In genomic region chr3:65316738-65317137, GRCm38 (mm10) we compare ENCODE assay signal across 24 mouse cellular contexts.
DNase-seq lines count a peak whose midpoint lies in the region; ATAC-seq and TF ChIP-seq lines count a peak whose summit lies in the region.
"Had no signal": no experiment of that assay in that cellular context is flagged by ENCODE, and none has a peak within 500 bp of the region (broad histone marks: within the 10 kb centered on the region; RNA-seq: fewer than 3 reads in every experiment).

No protein-coding gene starts in this region.

- H3K9me3 ChIP-seq in hindbrain, postnatal 0 days (ENCODE audit: low read length): no peaks in the 10 kb centered on the region
- no peaks in the 10 kb centered on the region for H3K9me3 ChIP-seq in hindbrain, embryonic 16.5 days (ENCODE audit: control insufficient read depth, low read length)
- no peaks in the 10 kb centered on the region for H3K9me3 ChIP-seq in midbrain, postnatal 0 days (ENCODE audit: low read length)
- no peaks in the 10 kb centered on the region for H3K9me3 ChIP-seq in midbrain, embryonic 16.5 days (replicated peaks; ENCODE audit: control insufficient read depth, low read length, poor library complexity, severe bottlenecking)
- H3K9me3 ChIP-seq in lung, postnatal 0 days (ENCODE audit: low read length): no peaks in the 10 kb centered on the region
- H3K9me3 ChIP-seq: embryonic facial prominence, embryonic 12.5 days; embryonic facial prominence, embryonic 15.5 days; forebrain, embryonic 15.5 days; G1E; hindbrain, embryonic 12.5 days; hindbrain, embryonic 15.5 days had no signal

- H3K27ac ChIP-seq in hindbrain, postnatal 0 days: no peak overlapping the region
- H3K27ac ChIP-seq in hindbrain, embryonic 16.5 days (ENCODE audit: low read depth, low read length): no peak overlapping the region
- no peak overlapping the region for H3K27ac ChIP-seq in midbrain, postnatal 0 days (ENCODE audit: low read depth, low read length)
- no peak overlapping the region for H3K27ac ChIP-seq in midbrain, embryonic 16.5 days (ENCODE audit: low read length)
- H3K27ac ChIP-seq in lung, postnatal 0 days (ENCODE audit: low read length): no peak overlapping the region
- H3K27ac ChIP-seq: embryonic facial prominence, embryonic 12.5 days; embryonic facial prominence, embryonic 15.5 days; forebrain, embryonic 15.5 days; hindbrain, embryonic 12.5 days; hindbrain, embryonic 15.5 days had no signal

- DNase-seq in hindbrain, postnatal 0 days (ENCODE audit: low spot score): no peak
- DNase-seq in midbrain, postnatal 0 days (ENCODE audit: low spot score): no peak
- DNase-seq in NIH3T3 (ENCODE audit: low read depth): peak; percentile 59
- DNase-seq in brain, adult 2 months (ENCODE audit: low read depth, low spot score): peak; percentile 27
- no peak for DNase-seq in lung, postnatal 0 days (ENCODE audit: low spot score)
- DNase-seq in left cerebral cortex, adult 18-20 months (ENCODE audit: low spot score in 2 of 2): no peak
- DNase-seq: adrenal gland, adult 2 months; adrenal gland, postnatal 14 days; cerebellum, adult 11-12 months; cerebellum, adult 9-10 months; cerebellum, postnatal 25 days; gastrocnemius, postnatal 10 days; heart, adult 11 months had no signal

- ATAC-seq in hindbrain, postnatal 0 days: no peak
- ATAC-seq in hindbrain, embryonic 16.5 days: no peak
- ATAC-seq in midbrain, postnatal 0 days (ENCODE audit: low FRiP score): no peak
- no peak for ATAC-seq in midbrain, embryonic 16.5 days
- no peak for ATAC-seq in lung, postnatal 0 days
- ATAC-seq: forebrain, embryonic 15.5 days; inflammation-experienced regulatory T-cells, adult 6 months; intestine, embryonic 16.5 days had no signal

- H3K9ac ChIP-seq in hindbrain, postnatal 0 days (replicated peaks; ENCODE audit: low read length): no peak overlapping the region
- H3K9ac ChIP-seq in hindbrain, embryonic 16.5 days (ENCODE audit: low read depth, low read length): no peak overlapping the region
- H3K9ac ChIP-seq in midbrain, postnatal 0 days (replicated peaks; ENCODE audit: low read length, poor library complexity, severe bottlenecking): no peak overlapping the region
- no peak overlapping the region for H3K9ac ChIP-seq in midbrain, embryonic 16.5 days (ENCODE audit: low read depth, low read length)
- no peak overlapping the region for H3K9ac ChIP-seq in lung, postnatal 0 days (replicated peaks; ENCODE audit: low read depth)
- H3K9ac ChIP-seq: embryonic facial prominence, embryonic 12.5 days; embryonic facial prominence, embryonic 15.5 days; forebrain, embryonic 15.5 days; hindbrain, embryonic 12.5 days; hindbrain, embryonic 15.5 days had no signal

- H3K36me3 ChIP-seq in hindbrain, postnatal 0 days (ENCODE audit: insufficient read depth, low read length): no peaks in the 10 kb centered on the region
- H3K36me3 ChIP-seq in hindbrain, embryonic 16.5 days (ENCODE audit: control insufficient read depth, insufficient read depth, low read length): no peaks in the 10 kb centered on the region
- H3K36me3 ChIP-seq in midbrain, postnatal 0 days (ENCODE audit: insufficient read depth, low read length): no peaks in the 10 kb centered on the region
- H3K36me3 ChIP-seq in midbrain, embryonic 16.5 days (ENCODE audit: control insufficient read depth, insufficient read depth, low read length): no peaks in the 10 kb centered on the region
- H3K36me3 ChIP-seq in lung, postnatal 0 days (ENCODE audit: insufficient read depth, low read length): no peaks in the 10 kb centered on the region
- H3K36me3 ChIP-seq: embryonic facial prominence, embryonic 12.5 days; embryonic facial prominence, embryonic 15.5 days; forebrain, embryonic 15.5 days; G1E; hindbrain, embryonic 12.5 days; hindbrain, embryonic 15.5 days had no signal

- TF ChIP-seq EP300 in lung, postnatal 0 days (IDR thresholded peaks at IDR 0.05): no peak

- H3K4me1 ChIP-seq in hindbrain, postnatal 0 days (ENCODE audit: insufficient read depth, low read length): no peaks in the 10 kb centered on the region
- H3K4me1 ChIP-seq in hindbrain, embryonic 16.5 days (ENCODE audit: control insufficient read depth, insufficient read depth, low read depth, low read length): no peaks in the 10 kb centered on the region
- H3K4me1 ChIP-seq in midbrain, postnatal 0 days (ENCODE audit: insufficient read depth, low read length): no peaks in the 10 kb centered on the region
- H3K4me1 ChIP-seq in midbrain, embryonic 16.5 days (ENCODE audit: control insufficient read depth, insufficient read depth, low read length): no peaks in the 10 kb centered on the region
- H3K4me1 ChIP-seq in lung, postnatal 0 days (ENCODE audit: insufficient read depth, low read depth, low read length): no peaks in the 10 kb centered on the region
- H3K4me1 ChIP-seq: embryonic facial prominence, embryonic 12.5 days; embryonic facial prominence, embryonic 15.5 days; hindbrain, embryonic 12.5 days; hindbrain, embryonic 15.5 days had no signal

- H3K27me3 ChIP-seq in hindbrain, postnatal 0 days (ENCODE audit: insufficient read depth, low read length): no peaks in the 10 kb centered on the region
- no peaks in the 10 kb centered on the region for H3K27me3 ChIP-seq in hindbrain, embryonic 16.5 days (replicated peaks; ENCODE audit: control insufficient read depth, insufficient read depth, low read length)
- H3K27me3 ChIP-seq in midbrain, postnatal 0 days (ENCODE audit: insufficient read depth, low read length): no peaks in the 10 kb centered on the region
- no peaks in the 10 kb centered on the region for H3K27me3 ChIP-seq in midbrain, embryonic 16.5 days (ENCODE audit: control insufficient read depth, insufficient read depth, low read depth, low read length)
- H3K27me3 ChIP-seq in lung, postnatal 0 days (replicated peaks; ENCODE audit: insufficient read depth, low read length): no peaks in the 10 kb centered on the region
- H3K27me3 ChIP-seq: embryonic facial prominence, embryonic 12.5 days; embryonic facial prominence, embryonic 15.5 days; forebrain, embryonic 15.5 days; hindbrain, embryonic 12.5 days; hindbrain, embryonic 15.5 days had no signal

- 0 out of 2 replicates have a peak, but pooled peaks have one; percentile 13 for TF ChIP-seq CTCF in hindbrain, postnatal 0 days (IDR thresholded peaks at IDR 0.05; ENCODE audit: low read depth)
- TF ChIP-seq CTCF in midbrain, postnatal 0 days (IDR thresholded peaks at IDR 0.05): 0 out of 2 replicates have a peak, but pooled peaks have one; percentile 23
- TF ChIP-seq CTCF in lung, postnatal 0 days (IDR thresholded peaks at IDR 0.05): no peak

- H3K4me2 ChIP-seq in hindbrain, postnatal 0 days (ENCODE audit: low read depth, low read length): no peak overlapping the region
- no peak overlapping the region for H3K4me2 ChIP-seq in hindbrain, embryonic 16.5 days (ENCODE audit: low read length)
- H3K4me2 ChIP-seq in midbrain, postnatal 0 days (ENCODE audit: low read depth, low read length, poor library complexity, severe bottlenecking): no peak overlapping the region
- H3K4me2 ChIP-seq in midbrain, embryonic 16.5 days (ENCODE audit: low read length): no peak overlapping the region
- no peak overlapping the region for H3K4me2 ChIP-seq in lung, postnatal 0 days (replicated peaks; ENCODE audit: low read depth, low read length)
- H3K4me2 ChIP-seq: embryonic facial prominence, embryonic 12.5 days; embryonic facial prominence, embryonic 15.5 days; forebrain, embryonic 15.5 days; heart, embryonic 11.5 days; hindbrain, embryonic 12.5 days; hindbrain, embryonic 15.5 days had no signal

- H3K4me3 ChIP-seq in hindbrain, postnatal 0 days (ENCODE audit: low read length): no peak overlapping the region
- H3K4me3 ChIP-seq in hindbrain, embryonic 16.5 days (ENCODE audit: low read length): no peak overlapping the region
- H3K4me3 ChIP-seq in midbrain, postnatal 0 days (ENCODE audit: low read depth, low read length): no peak overlapping the region
- no peak overlapping the region for H3K4me3 ChIP-seq in midbrain, embryonic 16.5 days (ENCODE audit: low read depth, low read length)
- no peak overlapping the region for H3K4me3 ChIP-seq in lung, postnatal 0 days (ENCODE audit: low read depth, low read length)
- H3K4me3 ChIP-seq: embryonic facial prominence, embryonic 12.5 days; embryonic facial prominence, embryonic 15.5 days; forebrain, embryonic 15.5 days; hindbrain, embryonic 12.5 days; hindbrain, embryonic 15.5 days had no signal

Comparison
In these comparisons a context has a peak if more than half of its experiments do, and no peak if none do; other contexts are left out.
1. DNase-seq: peak in NIH3T3 (single experiment) and brain, adult 2 months (single experiment); none in hindbrain, postnatal 0 days (single experiment), midbrain, postnatal 0 days (single experiment), lung, postnatal 0 days (single experiment) and left cerebral cortex, adult 18-20 months (0 of 2).